Mouse (Mus musculus): ENCODE measurements around the gene Gm5089. TPM values are rescaled to one million over a fixed set of nuclear protein-coding genes. Genes with fewer than 3 reads are reported as not detected.

The Gm5089 gene
- polyA plus RNA-seq, 1 experiment = not detected

GRCm38 (mm10) chr14:122468971-122469755, 18.2 kb upstream of the Gm5089 start:
- Histone ChIP-seq H3ac (ENCODE audit: control insufficient read depth, insufficient read length) (no peak overlapping the region), H3K4me2 (ENCODE audit: low read depth) (no peak overlapping the region), H3K36me3 (ENCODE audit: control insufficient read depth, insufficient read depth) (no peaks in the 10 kb centered on the region), H3K4me3 (no peak overlapping the region), H3K79me2 (ENCODE audit: control insufficient read depth, insufficient read depth) (no peaks in the 10 kb centered on the region), H3K27me3 (ENCODE audit: control insufficient read depth, insufficient read depth, insufficient read length) (peaks cover 19% of the 10 kb centered on the region)
- no peak for TF ChIP-seq MYOG (IDR thresholded peaks at IDR 0.05; ENCODE audit: control insufficient read depth in 1 of 3, insufficient read depth in 1 of 3, insufficient read length in 2 of 3, low read depth in 2 of 3)
- TF ChIP-seq POLR2A (IDR thresholded peaks at IDR 0.05; ENCODE audit: insufficient read length, low read depth) = no peak
- TF ChIP-seq SRF (IDR thresholded peaks at IDR 0.05; ENCODE audit: control insufficient read depth, insufficient read length, low read depth) = no peak
- TF ChIP-seq MAX (IDR thresholded peaks at IDR 0.05; ENCODE audit: low read depth) = no peak
- TF ChIP-seq MYOD1 (IDR thresholded peaks at IDR 0.05; ENCODE audit: control insufficient read depth in 1 of 3, insufficient read length in 2 of 3, low read depth in 2 of 3) = no peak
- TF ChIP-seq E2F4 (IDR thresholded peaks at IDR 0.05; ENCODE audit: insufficient read depth) = no peak
- TF ChIP-seq CEBPB (IDR thresholded peaks at IDR 0.05; ENCODE audit: insufficient read depth, poor library complexity, severe bottlenecking) = no peak

- Histone ChIP-seq H3K4me2 (ENCODE audit: low read depth) (no peak overlapping the region), H3K27me3 (ENCODE audit: control insufficient read depth, insufficient read depth, insufficient read length) (peaks cover 19% of the 10 kb centered on the region), H3ac (ENCODE audit: control insufficient read depth, insufficient read length) (no peak overlapping the region), H3K79me2 (ENCODE audit: control insufficient read depth, insufficient read depth) (no peaks in the 10 kb centered on the region), H3K36me3 (ENCODE audit: control insufficient read depth, insufficient read depth) (no peaks in the 10 kb centered on the region), H3K4me3 (no peak overlapping the region)
- TF ChIP-seq TCF12 (IDR thresholded peaks at IDR 0.05; ENCODE audit: insufficient read depth, poor library complexity, severe bottlenecking) (no peak), E2F4 (IDR thresholded peaks at IDR 0.05; ENCODE audit: insufficient read depth) (no peak), MYOD1 (IDR thresholded peaks at IDR 0.05; ENCODE audit: control insufficient read depth in 1 of 3, insufficient read length in 2 of 3, low read depth in 2 of 3) (no peak), USF1 (IDR thresholded peaks at IDR 0.05; ENCODE audit: low read depth) (no peak), SRF (IDR thresholded peaks at IDR 0.05; ENCODE audit: control insufficient read depth, insufficient read length, low read depth) (no peak)
These were observed 17.3 kb upstream of the Gm5089 start for GRCm38 (mm10) chr14:122467926-122468841.

GRCm38 (mm10) chr14:122466756-122467362, 15.9 kb upstream of the Gm5089 start:
- H3K79me2 ChIP-seq (ENCODE audit: control insufficient read depth, insufficient read depth) = no peaks in the 10 kb centered on the region
- TF ChIP-seq E2F4 (IDR thresholded peaks at IDR 0.05; ENCODE audit: insufficient read depth) = no peak
- TF ChIP-seq POLR2A (IDR thresholded peaks at IDR 0.05; ENCODE audit: insufficient read length, low read depth) = no peak
- no peak for TF ChIP-seq MAX (IDR thresholded peaks at IDR 0.05; ENCODE audit: low read depth)
- no peaks in the 10 kb centered on the region for H3K36me3 ChIP-seq (ENCODE audit: control insufficient read depth, insufficient read depth)
- peaks cover 19% of the 10 kb centered on the region for H3K27me3 ChIP-seq (ENCODE audit: control insufficient read depth, insufficient read depth, insufficient read length)
- no peak overlapping the region for H3K4me3 ChIP-seq
- no peak overlapping the region for H3ac ChIP-seq (ENCODE audit: control insufficient read depth, insufficient read length)
- no peak overlapping the region for H3K4me2 ChIP-seq (ENCODE audit: low read depth)

GRCm38 (mm10) chr14:122465931-122466490, 15.1 kb upstream of the Gm5089 start:
- Histone ChIP-seq H3K4me2 (ENCODE audit: low read depth) (no peak overlapping the region), H3K79me2 (ENCODE audit: control insufficient read depth, insufficient read depth) (no peaks in the 10 kb centered on the region), H3ac (ENCODE audit: control insufficient read depth, insufficient read length) (no peak overlapping the region), H3K27me3 (ENCODE audit: control insufficient read depth, insufficient read depth, insufficient read length) (peaks cover 19% of the 10 kb centered on the region), H3K36me3 (ENCODE audit: control insufficient read depth, insufficient read depth) (no peaks in the 10 kb centered on the region), H3K4me3 (peak overlapping the region; percentile 24)
- TF ChIP-seq MYOG (IDR thresholded peaks at IDR 0.05; ENCODE audit: control insufficient read depth in 1 of 3, insufficient read depth in 1 of 3, insufficient read length in 2 of 3, low read depth in 2 of 3) (no peak), MYOD1 (IDR thresholded peaks at IDR 0.05; ENCODE audit: control insufficient read depth in 1 of 3, insufficient read length in 2 of 3, low read depth in 2 of 3) (no peak), POLR2A (IDR thresholded peaks at IDR 0.05; ENCODE audit: insufficient read length, low read depth) (no peak), TCF12 (IDR thresholded peaks at IDR 0.05; ENCODE audit: insufficient read depth, poor library complexity, severe bottlenecking) (no peak), USF1 (IDR thresholded peaks at IDR 0.05; ENCODE audit: low read depth) (no peak), TCF3 (IDR thresholded peaks at IDR 0.05; ENCODE audit: insufficient read length, low read depth) (no peak), E2F4 (IDR thresholded peaks at IDR 0.05; ENCODE audit: insufficient read depth) (no peak), CEBPB (IDR thresholded peaks at IDR 0.05; ENCODE audit: insufficient read depth, poor library complexity, severe bottlenecking) (no peak), SRF (IDR thresholded peaks at IDR 0.05; ENCODE audit: control insufficient read depth, insufficient read length, low read depth) (no peak)
